ENCODE assay signal across 19 mouse cellular contexts in genomic region chr1:163616596-163616995, GRCm38 (mm10).
DNase-seq lines count a peak whose midpoint lies in the region; ATAC-seq and TF ChIP-seq lines count a peak whose summit lies in the region.
"Had no signal": no experiment of that assay in that cellular context is flagged by ENCODE, and none has a peak within 500 bp of the region (broad histone marks: within the 10 kb centered on the region; RNA-seq: fewer than 3 reads in every experiment).

No protein-coding gene starts in this region.

- intact Hi-C loops in heart, postnatal 14 days (cut with DNase I), result no loop called here

- peak; percentile 16 for DNase-seq in heart, postnatal 0 days (ENCODE audit: low spot score)
- DNase-seq in heart, postnatal 14 days, result no peak
- no peak for DNase-seq in lung, postnatal 4 days
- DNase-seq in NIH3T3 (ENCODE audit: low read depth), result peak; percentile 62
- peak; percentile 12 for DNase-seq in brain, embryonic 18.5 days (ENCODE audit: low read depth, low spot score)
- DNase-seq: adrenal gland, adult 2 months; adrenal gland, postnatal 25 days; cerebellum, adult 11 months; cerebellum, adult 8-10 months; cerebellum, postnatal 14 days; gastrocnemius, postnatal 10 days; heart, adult 18-20 months had no signal

- no peak for TF ChIP-seq CTCF in heart, postnatal 0 days (IDR thresholded peaks at IDR 0.05; ENCODE audit: low read depth)

- H3K4me1 ChIP-seq in heart, postnatal 0 days (ENCODE audit: control insufficient read depth, insufficient read depth), result peaks cover 6% of the 10 kb centered on the region
- no peaks in the 10 kb centered on the region; the same call in none of the 2 replicates for H3K4me1 ChIP-seq in lung, embryonic 15.5 days
- H3K4me1 ChIP-seq: heart, embryonic 10.5 days; intestine, embryonic 15.5 days had no signal

- H3K9me3 ChIP-seq in heart, postnatal 0 days (replicated peaks; ENCODE audit: control insufficient read depth, low read length), result no peaks in the 10 kb centered on the region
- H3K9me3 ChIP-seq in lung, embryonic 15.5 days, result no peaks in the 10 kb centered on the region
- H3K9me3 ChIP-seq: embryonic facial prominence, embryonic 15.5 days; heart, embryonic 10.5 days; intestine, embryonic 15.5 days had no signal

- WGBS in heart, postnatal 0 days, result 26% methylated on average over 3 of the region's 3 CpGs
- WGBS in lung, embryonic 15.5 days, result 33% methylated on average over 3 of the region's 3 CpGs

- no peak overlapping the region for H3K4me2 ChIP-seq in heart, postnatal 0 days (ENCODE audit: low read depth, low read length)
- no peak overlapping the region for H3K4me2 ChIP-seq in lung, embryonic 15.5 days
- H3K4me2 ChIP-seq: embryonic facial prominence, embryonic 15.5 days; intestine, embryonic 15.5 days had no signal

- H3K36me3 ChIP-seq in heart, postnatal 0 days (replicated peaks; ENCODE audit: control insufficient read depth, insufficient read depth, low read length), result no peaks in the 10 kb centered on the region
- no peaks in the 10 kb centered on the region for H3K36me3 ChIP-seq in lung, embryonic 15.5 days
- H3K36me3 ChIP-seq: embryonic facial prominence, embryonic 15.5 days; heart, embryonic 10.5 days; intestine, embryonic 15.5 days had no signal

- no peak for ATAC-seq in heart, postnatal 0 days (ENCODE audit: insufficient read depth, low read depth)
- peak; percentile 49; the same call in 1 of the 2 replicates for ATAC-seq in lung, embryonic 15.5 days (ENCODE audit: borderline replicate concordance, extremely low read depth, low FRiP score, low TSS enrichment)
- ATAC-seq: forebrain, embryonic 16.5 days; intestine, embryonic 15.5 days had no signal

- H3K27me3 ChIP-seq in heart, postnatal 0 days (ENCODE audit: control insufficient read depth, insufficient read depth, low read length), result no peaks in the 10 kb centered on the region
- no peaks in the 10 kb centered on the region for H3K27me3 ChIP-seq in lung, embryonic 15.5 days
- H3K27me3 ChIP-seq: CH12.LX; embryonic facial prominence, embryonic 15.5 days; intestine, embryonic 15.5 days had no signal

- no peak overlapping the region for H3K4me3 ChIP-seq in heart, postnatal 0 days (ENCODE audit: low read depth, low read length)
- no peak overlapping the region for H3K4me3 ChIP-seq in lung, embryonic 15.5 days
- H3K4me3 ChIP-seq: embryonic facial prominence, embryonic 15.5 days; erythroblast, embryonic 14.5 days; heart, embryonic 10.5 days; intestine, embryonic 15.5 days had no signal

- H3K9ac ChIP-seq in heart, postnatal 0 days (replicated peaks; ENCODE audit: low read depth, low read length), result no peak overlapping the region
- H3K9ac ChIP-seq in lung, embryonic 15.5 days, result no peak overlapping the region
- H3K9ac ChIP-seq: embryonic facial prominence, embryonic 15.5 days; intestine, embryonic 15.5 days had no signal

- H3K27ac ChIP-seq in heart, postnatal 0 days (ENCODE audit: low read depth), result no peak overlapping the region
- no peak overlapping the region for H3K27ac ChIP-seq in lung, embryonic 15.5 days
- H3K27ac ChIP-seq: embryonic facial prominence, embryonic 15.5 days; heart, embryonic 10.5 days; intestine, embryonic 15.5 days had no signal

- no peak for TF ChIP-seq EP300 in heart, postnatal 0 days (IDR thresholded peaks at IDR 0.05; ENCODE audit: low read depth)

Comparison
In these comparisons a context has a peak if more than half of its experiments do, and no peak if none do; other contexts are left out.
1. DNase-seq: peak in heart, postnatal 0 days (single experiment), NIH3T3 (single experiment) and brain, embryonic 18.5 days (single experiment); none in heart, postnatal 14 days (0 of 2) and lung, postnatal 4 days (0 of 2).